Mouse (Mus musculus): ENCODE measurements at regions not wholly inside any gene's neighbourhood (a gene's known extent, or its start where the extent isn't known, plus 50 kb on each side); places are given as distances from the start of the nearest gene placed in this dataset.

- TF ChIP-seq CTCF (IDR thresholded peaks at IDR 0.05; ENCODE audit: insufficient read depth, low read length) = no peak
- no peak for TF ChIP-seq POLR2A (IDR thresholded peaks at IDR 0.05; ENCODE audit: borderline replicate concordance, extremely low read depth, low read depth, low read length)
Measured at GRCm38 (mm10) chr3:8123141-8123540, 1486.7 kb downstream of the Zfp704 start.
